ENCODE assay signal across 9 mouse cellular contexts in the genomic region with DNA sequence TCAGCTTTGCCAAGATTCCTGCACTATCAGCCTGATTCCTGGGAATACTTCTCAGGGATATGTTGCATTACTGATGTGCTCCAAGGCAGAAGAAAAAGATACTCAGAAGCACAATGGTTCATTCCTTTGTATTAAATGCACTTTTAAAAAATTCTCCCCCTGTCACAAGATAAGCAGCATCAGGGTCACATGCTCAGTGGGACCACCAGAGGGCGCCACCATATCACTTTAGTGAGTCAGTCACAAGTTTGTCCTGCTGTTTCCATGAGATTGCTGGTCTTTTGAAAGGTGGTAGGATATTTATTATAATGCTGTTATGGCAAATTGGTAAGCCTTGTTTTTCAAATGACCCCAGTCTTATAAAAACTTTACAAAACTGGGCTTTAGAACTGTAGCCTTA. TPM values are rescaled to one million over a fixed set of nuclear protein-coding genes. Genes with fewer than 3 reads are reported as not detected.
A peak's percentile ranks its signal among the peaks of the same experiment; 100 is the strongest.
DNase-seq lines count a peak whose midpoint lies in the region; ATAC-seq and TF ChIP-seq lines count a peak whose summit lies in the region.
"Had no signal": no experiment of that assay in that cellular context is flagged by ENCODE, and none has a peak within 500 bp of the region (broad histone marks: within the 10 kb centered on the region; RNA-seq: fewer than 3 reads in every experiment).

No protein-coding gene starts in this region.

- intact Hi-C loops in heart, adult 2 months (cut with DNase I): no loop called here
- intact Hi-C loops in heart, postnatal 36 days (cut with DNase I): no loop called here

- no peak for TF ChIP-seq POLR2A in heart, adult 2 months (IDR thresholded peaks at IDR 0.05; ENCODE audit: insufficient read depth, low read depth, low read length)
- no peak for TF ChIP-seq POLR2A in testis, adult 2 months (IDR thresholded peaks at IDR 0.05; ENCODE audit: control insufficient read depth, low read depth, low read length)

- TF ChIP-seq CTCF in heart, adult 2 months (IDR thresholded peaks at IDR 0.05): peak; percentile 79
- TF ChIP-seq CTCF in testis, adult 2 months (IDR thresholded peaks at IDR 0.05; ENCODE audit: control insufficient read depth, insufficient read depth, insufficient replicate concordance, low read depth, low read length): peak; percentile 37; the same call in 1 of the 2 replicates
- TF ChIP-seq CTCF in lung, postnatal 0 days (IDR thresholded peaks at IDR 0.05): peak; percentile 76

- no peaks in the 10 kb centered on the region for H3K36me3 ChIP-seq in heart, adult 2 months (ENCODE audit: control insufficient read depth, insufficient read depth, low read length)
- H3K36me3 ChIP-seq in heart, embryonic 12.5 days: peaks cover 15% of the 10 kb centered on the region; the same call in 1 of the 2 replicates
- no peaks in the 10 kb centered on the region for H3K36me3 ChIP-seq in testis, adult 2 months (ENCODE audit: control insufficient read depth, insufficient read depth, low read length)
- H3K36me3 ChIP-seq in lung, postnatal 0 days (ENCODE audit: insufficient read depth, low read length): no peaks in the 10 kb centered on the region

- no peak for TF ChIP-seq EP300 in heart, adult 2 months (IDR thresholded peaks at IDR 0.05; ENCODE audit: insufficient read depth, low read depth, low read length)
- no peak for TF ChIP-seq EP300 in lung, postnatal 0 days (IDR thresholded peaks at IDR 0.05)

- H3K9me3 ChIP-seq in heart, embryonic 12.5 days (replicated peaks): no peaks in the 10 kb centered on the region
- no peaks in the 10 kb centered on the region for H3K9me3 ChIP-seq in lung, postnatal 0 days (ENCODE audit: low read length)

- 3% methylated on average over 1 of the region's 1 CpGs for WGBS in heart, adult 2 months
- 4% methylated on average over 1 of the region's 1 CpGs for WGBS in heart, embryonic 12.5 days
- WGBS in lung, postnatal 0 days: 0% methylated on average over 1 of the region's 1 CpGs

- peak; percentile 3 to 52 for DNase-seq in heart, adult 2 months
- DNase-seq in testis, postnatal 14 days (ENCODE audit: low spot score): no peak
- DNase-seq in cerebellum, adult 18-20 months: peak; percentile 41 to 60
- DNase-seq in heart, postnatal 36 days: peak; percentile 18 to 37
- peak; percentile 55 for DNase-seq in lung, postnatal 0 days (ENCODE audit: low spot score)
- peak; percentile 28 for DNase-seq in thymus, postnatal 25 days

- H3K4me3 ChIP-seq in heart, adult 2 months: no peak overlapping the region
- no peak overlapping the region for H3K4me3 ChIP-seq in heart, embryonic 12.5 days
- H3K4me3 ChIP-seq in testis, adult 2 months (ENCODE audit: control insufficient read depth, low read depth, low read length): no peak overlapping the region
- no peak overlapping the region for H3K4me3 ChIP-seq in lung, postnatal 0 days (ENCODE audit: low read depth, low read length)

- no peaks in the 10 kb centered on the region for H3K27me3 ChIP-seq in heart, adult 2 months (ENCODE audit: control insufficient read depth, insufficient read depth, low read length)
- no peaks in the 10 kb centered on the region for H3K27me3 ChIP-seq in heart, embryonic 12.5 days (replicated peaks)
- H3K27me3 ChIP-seq in testis, adult 2 months (ENCODE audit: control insufficient read depth, insufficient read depth, low read length): no peaks in the 10 kb centered on the region
- no peaks in the 10 kb centered on the region for H3K27me3 ChIP-seq in lung, postnatal 0 days (replicated peaks; ENCODE audit: insufficient read depth, low read length)

- no peaks in the 10 kb centered on the region for H3K79me2 ChIP-seq in heart, adult 2 months (replicated peaks; ENCODE audit: control insufficient read depth, insufficient read depth, low read length)

- no peaks in the 10 kb centered on the region for H3K4me1 ChIP-seq in heart, adult 2 months (ENCODE audit: control insufficient read depth, insufficient read depth, low read length)
- no peaks in the 10 kb centered on the region for H3K4me1 ChIP-seq in heart, embryonic 12.5 days (replicated peaks)
- no peaks in the 10 kb centered on the region for H3K4me1 ChIP-seq in testis, adult 2 months (ENCODE audit: control insufficient read depth, insufficient read depth, low read length)
- no peaks in the 10 kb centered on the region for H3K4me1 ChIP-seq in lung, postnatal 0 days (ENCODE audit: insufficient read depth, low read depth, low read length)

- no peak overlapping the region for H3K9ac ChIP-seq in heart, adult 2 months (ENCODE audit: low read depth, low read length)
- no peak overlapping the region for H3K9ac ChIP-seq in heart, embryonic 12.5 days
- no peak overlapping the region for H3K9ac ChIP-seq in lung, postnatal 0 days (replicated peaks; ENCODE audit: low read depth)

- no peak for ATAC-seq in heart, embryonic 12.5 days (ENCODE audit: insufficient number of reproducible peaks, low FRiP score)
- no peak for ATAC-seq in lung, postnatal 0 days

- H3K4me2 ChIP-seq in heart, embryonic 12.5 days: no peak overlapping the region
- no peak overlapping the region for H3K4me2 ChIP-seq in lung, postnatal 0 days (replicated peaks; ENCODE audit: low read depth, low read length)

- no peak overlapping the region for H3K27ac ChIP-seq in heart, adult 2 months
- H3K27ac ChIP-seq in heart, embryonic 12.5 days (ENCODE audit: poor library complexity, severe bottlenecking): no peak overlapping the region
- H3K27ac ChIP-seq in testis, adult 2 months (ENCODE audit: control insufficient read depth, insufficient read depth, low read depth, low read length): no peak overlapping the region
- H3K27ac ChIP-seq in lung, postnatal 0 days (ENCODE audit: low read length): no peak overlapping the region

RNA-seq across cellular contexts. Expression of a gene that starts 30.3 kb away (rescaled TPM):
- total RNA-seq in heart, adult 2 months (2021): not detected
- polyA plus RNA-seq in heart, adult 2 months (2012; rRNA removed): not detected in 2 replicates
- not detected in 2 replicates for polyA plus RNA-seq in heart, embryonic 12.5 days (2016; fragmentation: Nextera tagmentation; extraction: Ambion mirVana)
- not detected in 2 replicates for polyA plus RNA-seq in testis, adult 2 months (2012; rRNA removed)
- not detected for total RNA-seq in heart, postnatal 36 days (2021)
- not detected in 2 replicates for polyA plus RNA-seq in lung, postnatal 0 days (2015; fragmentation: Nextera tagmentation; extraction: Ambion mirVana)
- total RNA-seq: left cerebral cortex, postnatal 10 days had no signal

RNA-seq across cellular contexts. Expression of a gene that starts 37.6 kb away (rescaled TPM):
- total RNA-seq in heart, adult 2 months (2021): not detected
- polyA plus RNA-seq in heart, adult 2 months (2012; rRNA removed): 0.29 TPM in 1 of 2 replicates, not detected in the other
- polyA plus RNA-seq in heart, embryonic 12.5 days (2016; fragmentation: Nextera tagmentation; extraction: Ambion mirVana): 0.41 TPM in 1 of 2 replicates, not detected in the other
- polyA plus RNA-seq in testis, adult 2 months (2012; rRNA removed): not detected in 2 replicates
- total RNA-seq in heart, postnatal 36 days (2021): not detected
- 0.20 and 0.30 TPM in 2 replicates for polyA plus RNA-seq in lung, postnatal 0 days (2015; fragmentation: Nextera tagmentation; extraction: Ambion mirVana)
- total RNA-seq: left cerebral cortex, postnatal 10 days had no signal

RNA-seq across cellular contexts. Expression of a gene that starts 48.8 kb away (rescaled TPM):
- not detected for total RNA-seq in heart, adult 2 months (2021)
- polyA plus RNA-seq in heart, adult 2 months (2012; rRNA removed): 0.16 TPM in 1 of 2 replicates, not detected in the other
- polyA plus RNA-seq in heart, embryonic 12.5 days (2016; fragmentation: Nextera tagmentation; extraction: Ambion mirVana): 0.08 and 0.27 TPM in 2 replicates
- 0.11 and 0.12 TPM in 2 replicates for polyA plus RNA-seq in testis, adult 2 months (2012; rRNA removed)
- not detected for total RNA-seq in heart, postnatal 36 days (2021)
- 0.86 and 1.3 TPM in 2 replicates for polyA plus RNA-seq in lung, postnatal 0 days (2015; fragmentation: Nextera tagmentation; extraction: Ambion mirVana)
